Mouse (Mus musculus): Measurements from ENCODE around the gene Ankrd34a.

DNA sequence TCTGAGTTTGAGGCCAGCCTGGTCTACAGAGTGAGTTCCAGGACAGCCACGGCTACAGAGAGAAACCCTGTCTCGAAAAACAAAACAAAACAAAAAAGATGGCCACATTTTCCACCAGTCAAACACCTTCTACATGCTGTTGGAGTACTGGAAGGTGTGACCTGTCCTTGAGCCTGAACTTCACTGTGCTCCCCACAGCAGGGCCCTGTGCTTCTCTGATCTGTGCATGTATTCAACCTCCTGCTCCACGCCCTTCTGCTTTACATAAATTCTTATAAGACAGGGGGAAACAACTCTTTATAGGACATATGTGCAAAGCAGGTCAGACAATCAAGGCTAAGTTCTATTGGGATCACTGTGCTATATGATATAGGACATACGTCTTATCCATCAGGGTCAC, 26.8 kb downstream of the Ankrd34a start:
- no peak for TF ChIP-seq EP300 (IDR thresholded peaks at IDR 0.05; ENCODE audit: low read length)
- no peak for TF ChIP-seq CTCF (conservative IDR thresholded peaks at IDR 0.05 in 1 of 2, IDR thresholded peaks at IDR 0.05 in 1 of 2; ENCODE audit: low read depth in 2 of 2, low read length in 2 of 2)
- TF ChIP-seq USF1 (IDR thresholded peaks at IDR 0.05; ENCODE audit: low read depth, low read length), result no peak
- no peak for TF ChIP-seq USF2 (conservative IDR thresholded peaks at IDR 0.05; ENCODE audit: low read depth, low read length)
- TF ChIP-seq BHLHE40 (IDR thresholded peaks at IDR 0.05; ENCODE audit: low read depth, low read length), result no peak

All from CH12.LX (cell line).